24 mouse cellular contexts compared by ENCODE assay signal in genomic region chr1:74626076-74626475, GRCm38 (mm10).
"Had no signal": no experiment of that assay in that cellular context is flagged by ENCODE, and none has a peak within 500 bp of the region (broad histone marks: within the 10 kb centered on the region; RNA-seq: fewer than 3 reads in every experiment).

No protein-coding gene starts in this region.

- DNase-seq: forebrain, postnatal 0 days; gastrocnemius, postnatal 14 days; gastrocnemius, postnatal 36 days; heart, adult 18-20 months; heart, postnatal 14 days; heart, postnatal 36 days; kidney, adult 11 months; kidney, adult 2 months; kidney, adult 9 months; kidney, postnatal 14 days; kidney, postnatal 36 days; layer of hippocampus, adult 9-11 months; layer of hippocampus, postnatal 36 days; left cerebral cortex, postnatal 4 days had no signal

- H3K4me3 ChIP-seq: forebrain, embryonic 15.5 days; heart, embryonic 12.5 days; heart, embryonic 15.5 days; hindbrain, embryonic 13.5 days; hindbrain, embryonic 15.5 days; kidney, embryonic 15.5 days; limb, embryonic 13.5 days; limb, embryonic 15.5 days had no signal

- H3K36me3 ChIP-seq: heart, embryonic 12.5 days; heart, embryonic 15.5 days had no signal

- H3K27me3 ChIP-seq: forebrain, embryonic 15.5 days; heart, embryonic 12.5 days; heart, embryonic 15.5 days; hindbrain, embryonic 13.5 days; hindbrain, embryonic 15.5 days; kidney, embryonic 15.5 days; limb, embryonic 13.5 days; limb, embryonic 15.5 days had no signal

- H3K27ac ChIP-seq: forebrain, embryonic 15.5 days; heart, embryonic 15.5 days; hindbrain, embryonic 13.5 days; hindbrain, embryonic 15.5 days; hindbrain, postnatal 0 days; kidney, embryonic 15.5 days; kidney, postnatal 0 days; limb, embryonic 13.5 days; limb, embryonic 15.5 days had no signal

- H3K4me2 ChIP-seq: forebrain, embryonic 15.5 days; heart, embryonic 12.5 days; heart, embryonic 15.5 days; hindbrain, embryonic 13.5 days; hindbrain, embryonic 15.5 days; kidney, embryonic 15.5 days; limb, embryonic 13.5 days; limb, embryonic 15.5 days had no signal

- H3K4me1 ChIP-seq: forebrain, embryonic 15.5 days; heart, embryonic 12.5 days; heart, embryonic 15.5 days; hindbrain, embryonic 13.5 days; hindbrain, embryonic 15.5 days; kidney, embryonic 15.5 days; limb, embryonic 13.5 days; limb, embryonic 15.5 days had no signal

- H3K9ac ChIP-seq: forebrain, embryonic 15.5 days; forebrain, postnatal 0 days; heart, embryonic 12.5 days; heart, embryonic 15.5 days; hindbrain, embryonic 13.5 days; hindbrain, embryonic 15.5 days; kidney, embryonic 15.5 days; limb, embryonic 13.5 days; limb, embryonic 15.5 days had no signal
